Mouse (Mus musculus) kidney, adult 2 months (tissue): ENCODE results near the gene Magi1.

ENCODE experiments used
- CTCF ChIP-seq: fragments of 200-500 bp; conservative IDR thresholded peaks from 2 replicates; pipeline ENCODE4 v1.5.1; 2011; ENCODE audit warnings: low read depth, mild to moderate bottlenecking, control low read depth, low read length, moderate library complexity, mixed read lengths; ENCODE audit not compliant: insufficient read depth, insufficient read length
- POLR2A ChIP-seq: fragments of 200-500 bp; IDR thresholded peaks from one replicate; pipeline ENCODE4 v1.6.1; 2011; ENCODE audit warnings: low read depth, low read length, control low read depth

DNA sequence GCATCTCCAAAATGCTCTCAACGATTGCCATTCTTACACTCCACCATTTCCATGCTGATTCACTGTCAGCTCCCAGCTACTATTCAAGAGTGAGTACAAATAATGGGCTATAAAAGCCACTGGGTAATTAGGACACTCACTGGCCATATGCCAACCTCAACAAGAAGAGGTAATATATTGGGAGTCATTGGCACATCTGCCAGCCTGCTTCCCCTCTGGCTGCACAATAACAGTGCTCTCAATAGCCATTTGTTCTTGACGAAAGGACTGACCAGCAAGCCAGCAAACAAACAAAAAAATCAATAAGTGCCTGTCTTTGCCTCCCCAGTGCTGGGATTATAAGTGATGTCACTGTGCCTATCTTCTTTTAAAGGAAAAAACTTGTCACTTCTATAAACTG is 326.5 kb downstream of the Magi1 start:
- TF ChIP-seq POLR2A, result no peak
- TF ChIP-seq CTCF, result no peak
